Mouse (Mus musculus): ENCODE data around the gene Ncf2.

DNA sequence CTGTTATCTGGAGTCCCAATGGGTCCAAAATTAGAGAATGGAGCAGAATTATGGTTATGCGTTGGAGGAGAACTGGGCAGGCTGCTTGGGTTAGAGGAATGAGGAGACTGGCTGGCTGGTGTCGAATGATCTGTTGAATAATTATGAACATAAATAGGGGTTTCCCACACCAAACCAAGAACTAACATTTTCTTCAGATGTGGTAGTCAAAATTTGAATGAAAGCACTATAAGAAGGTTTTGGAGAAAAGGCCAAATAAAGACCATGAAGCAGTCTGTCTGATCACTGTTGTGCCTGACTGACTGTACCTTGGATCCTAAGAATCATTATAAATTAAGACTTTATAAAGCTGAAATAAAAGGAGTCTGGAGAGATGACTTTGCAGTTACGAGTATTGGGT, 40.3 kb downstream of the Ncf2 start:
- TF ChIP-seq CTCF (IDR thresholded peaks at IDR 0.05; ENCODE audit: borderline replicate concordance, insufficient read depth, low read length) (no peak), POLR2A (IDR thresholded peaks at IDR 0.05; ENCODE audit: low read depth, low read length) (no peak)
